ENCODE assay signal across 1 mouse cellular context in genomic region chr10:128503532-128503931, GRCm38 (mm10).
TF ChIP-seq lines count a peak whose summit lies in the region.

No protein-coding gene starts in this region.

TF ChIP-seq in MEL, 35 proteins besides CTCF, POLR2A, EP300 and RAD21:
- TF ChIP-seq MEF2A (IDR thresholded peaks at IDR 0.05; ENCODE audit: extremely low read depth, insufficient replicate concordance, low read depth, low read length, poor library complexity, severe bottlenecking) (no peak), GATA1 (IDR thresholded peaks at IDR 0.05; ENCODE audit: low read depth, low read length) (no peak), ZMIZ1 (IDR thresholded peaks at IDR 0.05; ENCODE audit: low read depth, low read length) (no peak), CHD2 (IDR thresholded peaks at IDR 0.05; ENCODE audit: low read length) (no peak), MYC (IDR thresholded peaks at IDR 0.05; ENCODE audit: low read depth, low read length) (no peak), TAL1 (IDR thresholded peaks at IDR 0.05; ENCODE audit: low read length) (no peak), USF2 (IDR thresholded peaks at IDR 0.05; ENCODE audit: borderline replicate concordance in 1 of 2, insufficient read depth in 1 of 2, low read depth in 1 of 2, low read length in 2 of 2) (no peak), MYB (IDR thresholded peaks at IDR 0.05; ENCODE audit: low read depth, low read length) (no peak), USF1 (IDR thresholded peaks at IDR 0.05; ENCODE audit: low read depth, low read length) (no peak), BHLHE40 (IDR thresholded peaks at IDR 0.05; ENCODE audit: borderline replicate concordance, low read depth, low read length) (no peak), MXI1 (IDR thresholded peaks at IDR 0.05; ENCODE audit: low read depth, low read length) (no peak), MAFK (IDR thresholded peaks at IDR 0.05; ENCODE audit: borderline replicate concordance, low read depth, low read length) (no peak), TBP (IDR thresholded peaks at IDR 0.05; ENCODE audit: low read depth, low read length) (no peak)
